Mouse (Mus musculus): ENCODE measurements around the gene Ckap5. TPM values are rescaled to one million over a fixed set of nuclear protein-coding genes. Genes with fewer than 3 reads are reported as not detected.
"Not testable (repeated sequence)": the region's sequence is repeated elsewhere in the genome, so short reads cannot be mapped to it uniquely, and the experiment has no call there.

Gene Ckap5
- total and polyA plus RNA-seq, 2 experiments from 2014 or later: 36.8 to 39.7 TPM

DNA sequence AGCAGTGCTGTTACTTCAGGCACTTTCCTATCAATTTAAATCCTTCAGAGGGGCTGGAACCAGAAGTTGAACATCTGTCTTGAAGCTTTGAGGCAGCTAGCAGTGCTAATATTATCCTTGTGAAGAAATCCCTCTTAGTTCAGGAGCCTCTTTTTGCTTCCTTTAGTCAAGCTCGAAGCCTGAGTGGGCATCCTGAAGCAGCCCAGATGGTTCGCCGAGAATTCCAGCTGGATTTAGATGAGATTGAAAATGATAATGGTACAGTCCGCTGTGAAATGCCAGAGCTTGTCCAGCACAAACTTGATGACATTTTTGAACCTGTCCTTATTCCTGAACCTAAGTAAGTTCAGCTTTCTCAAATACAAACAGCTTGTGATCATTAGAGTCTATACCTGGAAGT, 73.9 kb downstream of the Ckap5 start:
- Histone ChIP-seq H3K9ac (replicated peaks; ENCODE audit: low read depth, low read length) (no peak overlapping the region), H3K27me3 (ENCODE audit: control insufficient read depth, insufficient read depth, low read length) (no peaks in the 10 kb centered on the region), H3K4me1 (ENCODE audit: control insufficient read depth, insufficient read depth) (no peaks in the 10 kb centered on the region), H3K9me3 (replicated peaks; ENCODE audit: control insufficient read depth, low read length) (no peaks in the 10 kb centered on the region), H3K4me3 (ENCODE audit: low read depth, low read length) (no peak overlapping the region), H3K27ac (ENCODE audit: low read depth) (no peak overlapping the region), H3K4me2 (ENCODE audit: low read depth, low read length) (no peak overlapping the region), H3K36me3 (replicated peaks; ENCODE audit: control insufficient read depth, insufficient read depth, low read length) (peaks cover 84% of the 10 kb centered on the region)
- DNase-seq (ENCODE audit: low spot score) (no peak), ATAC-seq (ENCODE audit: insufficient read depth, low read depth) (no peak)
- no peak for TF ChIP-seq EP300 (IDR thresholded peaks at IDR 0.05; ENCODE audit: low read depth)
- no peak for TF ChIP-seq CTCF (IDR thresholded peaks at IDR 0.05; ENCODE audit: low read depth)
- 92% methylated on average over 4 of the region's 4 CpGs for whole genome bisulfite sequencing

DNA sequence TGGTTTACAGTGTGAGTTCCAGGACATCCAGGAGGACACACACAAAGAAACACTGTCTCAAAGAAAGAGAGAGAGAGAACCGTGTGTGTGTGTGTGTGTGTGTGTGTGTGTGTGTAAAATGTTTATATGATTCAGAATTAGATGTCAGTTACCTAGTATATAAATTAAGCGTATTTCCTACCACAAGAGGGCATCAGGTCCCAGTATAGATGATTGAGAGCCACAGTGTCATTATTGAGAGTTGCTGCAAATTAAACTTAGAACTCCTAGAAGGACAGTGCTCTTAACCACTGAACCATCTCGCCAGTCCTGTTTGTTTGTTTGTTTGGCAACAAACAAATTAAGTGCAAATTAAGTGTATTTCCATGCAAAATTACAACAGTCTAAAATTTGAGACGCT, 75.8 kb downstream of the Ckap5 start:
- Histone ChIP-seq H3K4me2 (ENCODE audit: low read depth, low read length) (no peak overlapping the region), H3K9ac (replicated peaks; ENCODE audit: low read depth, low read length) (no peak overlapping the region), H3K27me3 (ENCODE audit: control insufficient read depth, insufficient read depth, low read length) (no peaks in the 10 kb centered on the region), H3K9me3 (replicated peaks; ENCODE audit: control insufficient read depth, low read length) (no peaks in the 10 kb centered on the region), H3K27ac (ENCODE audit: low read depth) (no peak overlapping the region), H3K4me1 (ENCODE audit: control insufficient read depth, insufficient read depth) (no peaks in the 10 kb centered on the region), H3K4me3 (ENCODE audit: low read depth, low read length) (no peak overlapping the region), H3K36me3 (replicated peaks; ENCODE audit: control insufficient read depth, insufficient read depth, low read length) (peaks cover 81% of the 10 kb centered on the region)
- ATAC-seq (ENCODE audit: insufficient read depth, low read depth): no peak
- no peak for DNase-seq (ENCODE audit: low spot score)
- TF ChIP-seq EP300 (IDR thresholded peaks at IDR 0.05; ENCODE audit: low read depth) (no peak), CTCF (IDR thresholded peaks at IDR 0.05; ENCODE audit: low read depth) (peak; percentile 21; the same call in 1 of the 2 replicates)
- WGBS: 89% methylated on average over 4 of the region's 4 CpGs

DNA sequence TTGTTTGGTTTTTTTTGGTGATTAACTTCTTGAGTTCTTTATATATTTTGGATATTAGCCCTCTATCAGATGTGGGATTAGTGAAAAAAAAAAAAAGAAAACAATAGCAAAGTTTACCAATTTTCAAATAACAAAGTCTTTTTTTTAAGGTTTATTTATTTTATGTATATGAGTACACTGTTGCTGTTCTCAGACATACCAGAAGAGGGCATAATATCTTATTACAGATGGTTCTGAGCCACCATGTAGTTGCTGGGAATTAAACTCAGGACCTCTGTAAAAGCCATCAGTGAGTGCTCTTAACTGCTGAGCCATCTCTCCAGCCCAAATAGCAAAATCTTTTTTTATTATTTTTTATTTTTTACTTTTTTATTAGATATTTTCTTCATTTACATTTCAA, 82.8 kb downstream of the Ckap5 start:
- peaks cover 55% of the 10 kb centered on the region for H3K36me3 ChIP-seq (replicated peaks; ENCODE audit: control insufficient read depth, insufficient read depth, low read length)

DNA sequence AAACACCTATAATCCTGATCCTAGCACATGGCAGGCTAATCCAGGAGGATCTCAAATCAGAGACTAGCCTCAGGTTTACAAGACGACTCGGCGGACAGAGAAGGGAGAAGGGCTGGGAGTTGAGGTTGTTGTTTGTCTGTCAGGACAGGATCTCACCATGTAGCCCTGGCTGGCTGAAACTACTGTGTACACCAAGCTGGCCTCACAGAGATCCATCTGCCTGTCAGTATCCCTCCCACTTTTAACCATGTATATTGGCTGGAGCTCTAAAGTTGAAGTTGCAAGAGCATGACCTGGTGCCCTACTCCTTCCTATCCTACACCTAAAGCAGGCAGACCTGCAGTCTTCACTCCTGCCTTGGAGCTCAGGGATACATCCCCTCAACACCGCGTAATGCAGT, 95.8 kb downstream of the Ckap5 start:
- Histone ChIP-seq H3K4me3 (ENCODE audit: low read depth, low read length) (no peak overlapping the region), H3K4me2 (ENCODE audit: low read depth, low read length) (no peak overlapping the region), H3K36me3 (replicated peaks; ENCODE audit: control insufficient read depth, insufficient read depth, low read length) (peaks cover 51% of the 10 kb centered on the region), H3K9me3 (replicated peaks; ENCODE audit: control insufficient read depth, low read length) (no peaks in the 10 kb centered on the region), H3K9ac (replicated peaks; ENCODE audit: low read depth, low read length) (no peak overlapping the region), H3K27ac (ENCODE audit: low read depth) (no peak overlapping the region), H3K27me3 (ENCODE audit: control insufficient read depth, insufficient read depth, low read length) (no peaks in the 10 kb centered on the region), H3K4me1 (ENCODE audit: control insufficient read depth, insufficient read depth) (no peaks in the 10 kb centered on the region)
- ATAC-seq (ENCODE audit: insufficient read depth, low read depth) (no peak), DNase-seq (ENCODE audit: low spot score) (no peak)
- WGBS: 93% methylated on average over 5 of the region's 5 CpGs
- TF ChIP-seq EP300 (IDR thresholded peaks at IDR 0.05; ENCODE audit: low read depth): no peak
- TF ChIP-seq CTCF (IDR thresholded peaks at IDR 0.05; ENCODE audit: low read depth): no peak

More for the DNA sequence above, 82.8 kb downstream of the Ckap5 start:
- not testable (repeated sequence) for DNase-seq (ENCODE audit: low spot score); H3K9ac ChIP-seq (replicated peaks; ENCODE audit: low read depth, low read length); H3K27ac ChIP-seq (ENCODE audit: low read depth); H3K4me1 ChIP-seq (ENCODE audit: control insufficient read depth, insufficient read depth); ATAC-seq (ENCODE audit: insufficient read depth, low read depth); H3K27me3 ChIP-seq (ENCODE audit: control insufficient read depth, insufficient read depth, low read length); H3K4me3 ChIP-seq (ENCODE audit: low read depth, low read length); H3K4me2 ChIP-seq (ENCODE audit: low read depth, low read length); H3K9me3 ChIP-seq (replicated peaks; ENCODE audit: control insufficient read depth, low read length)

DNA sequence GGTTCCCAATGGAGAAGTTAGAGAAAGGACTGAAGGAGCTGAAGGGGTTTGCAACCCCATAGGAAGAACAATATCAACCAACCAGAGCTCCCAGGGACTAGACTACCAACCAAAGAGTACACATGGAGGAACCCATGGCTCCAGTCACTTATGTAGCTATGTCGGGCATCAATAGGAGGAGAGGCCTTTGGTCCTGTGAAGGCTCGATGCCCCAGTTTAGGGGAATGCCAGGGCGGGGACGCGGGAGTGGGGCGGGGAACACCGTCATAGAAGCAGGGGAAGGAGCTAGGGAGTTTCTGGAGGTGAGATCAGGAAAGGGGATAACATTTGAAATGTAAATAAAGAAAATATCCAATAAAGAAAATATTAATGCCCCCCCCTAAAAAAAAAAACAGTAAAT, 96.8 kb downstream of the Ckap5 start:
- peaks cover 41% of the 10 kb centered on the region for H3K36me3 ChIP-seq (replicated peaks; ENCODE audit: control insufficient read depth, insufficient read depth, low read length)
- WGBS: 88% methylated on average over 7 of the region's 7 CpGs
- not testable (repeated sequence) for H3K9me3 ChIP-seq (replicated peaks; ENCODE audit: control insufficient read depth, low read length); H3K4me1 ChIP-seq (ENCODE audit: control insufficient read depth, insufficient read depth); H3K4me3 ChIP-seq (ENCODE audit: low read depth, low read length); H3K27ac ChIP-seq (ENCODE audit: low read depth); ATAC-seq (ENCODE audit: insufficient read depth, low read depth); H3K9ac ChIP-seq (replicated peaks; ENCODE audit: low read depth, low read length); DNase-seq (ENCODE audit: low spot score); H3K27me3 ChIP-seq (ENCODE audit: control insufficient read depth, insufficient read depth, low read length); H3K4me2 ChIP-seq (ENCODE audit: low read depth, low read length)

DNA sequence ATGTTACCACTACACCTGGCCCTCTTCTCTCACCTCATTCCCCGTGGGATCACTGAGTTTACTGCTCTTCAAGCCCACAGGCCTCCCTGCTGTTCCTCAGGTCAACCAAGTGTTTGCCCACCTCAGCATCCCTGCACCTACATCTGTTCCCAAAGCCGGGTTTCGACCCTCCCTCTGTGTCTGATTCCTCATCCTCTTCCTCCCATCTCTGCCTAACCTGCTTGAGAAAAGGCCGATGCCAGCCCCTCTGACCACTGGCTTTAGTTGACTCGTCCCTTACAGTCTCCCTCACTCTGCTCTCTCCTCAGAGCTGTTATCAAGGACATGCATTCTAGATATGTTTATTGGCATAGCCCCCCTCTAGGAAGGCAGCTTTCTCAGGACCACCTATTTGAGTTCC, 100.9 kb downstream of the Ckap5 start:
- WGBS: 77% methylated on average over 5 of the region's 5 CpGs
- DNase-seq (ENCODE audit: low spot score) (no peak), ATAC-seq (ENCODE audit: insufficient read depth, low read depth) (no peak)
- Histone ChIP-seq H3K4me2 (ENCODE audit: low read depth, low read length) (no peak overlapping the region), H3K36me3 (replicated peaks; ENCODE audit: control insufficient read depth, insufficient read depth, low read length) (peaks cover 2% of the 10 kb centered on the region), H3K27ac (ENCODE audit: low read depth) (no peak overlapping the region), H3K9me3 (replicated peaks; ENCODE audit: control insufficient read depth, low read length) (no peaks in the 10 kb centered on the region), H3K4me3 (ENCODE audit: low read depth, low read length) (no peak overlapping the region), H3K4me1 (ENCODE audit: control insufficient read depth, insufficient read depth) (no peaks in the 10 kb centered on the region), H3K27me3 (ENCODE audit: control insufficient read depth, insufficient read depth, low read length) (no peaks in the 10 kb centered on the region), H3K9ac (replicated peaks; ENCODE audit: low read depth, low read length) (no peak overlapping the region)
- TF ChIP-seq CTCF (IDR thresholded peaks at IDR 0.05; ENCODE audit: low read depth) (no peak), EP300 (IDR thresholded peaks at IDR 0.05; ENCODE audit: low read depth) (no peak)

Measured in heart, postnatal 0 days (tissue).